ENCODE assay signal across 28 mouse cellular contexts in the genomic region with DNA sequence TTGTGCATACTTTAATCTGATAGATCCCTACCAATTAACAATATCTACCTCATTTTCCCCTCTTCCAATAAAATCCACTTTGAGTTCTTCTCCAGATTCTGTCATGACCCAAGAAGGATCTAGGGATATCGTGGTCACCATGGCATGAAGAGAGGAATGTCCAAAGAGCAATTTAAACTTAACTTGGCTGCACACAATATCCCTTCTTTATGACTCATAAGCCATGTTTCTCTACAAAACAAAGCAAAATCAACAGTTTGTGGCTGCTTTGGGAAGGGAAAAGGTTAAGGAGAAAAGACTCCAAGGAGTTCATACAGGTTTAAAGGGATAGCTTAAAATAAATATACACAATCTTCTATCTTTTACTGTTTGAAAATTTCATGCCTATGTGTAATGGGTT.
A peak's percentile ranks its signal among the peaks of the same experiment; 100 is the strongest.
DNase-seq lines count a peak whose midpoint lies in the region; ATAC-seq and TF ChIP-seq lines count a peak whose summit lies in the region.
"Had no signal": no experiment of that assay in that cellular context is flagged by ENCODE, and none has a peak within 500 bp of the region (broad histone marks: within the 10 kb centered on the region; RNA-seq: fewer than 3 reads in every experiment).

No protein-coding gene starts in this region.

- TF ChIP-seq CTCF in Patski (IDR thresholded peaks at IDR 0.05): no peak
- TF ChIP-seq CTCF in embryonic fibroblast, embryonic 13.5 days (IDR thresholded peaks at IDR 0.05; ENCODE audit: borderline replicate concordance, insufficient read depth, low read length): no peak

- CTCF ChIA-PET in Patski (lab: Charles Lee): no interaction called here

- no peak overlapping the region for H3K4me3 ChIP-seq in embryonic fibroblast, embryonic 13.5 days (ENCODE audit: insufficient read depth, low read length)
- H3K4me3 ChIP-seq: embryonic facial prominence, embryonic 10.5 days; embryonic facial prominence, embryonic 13.5 days; forebrain, embryonic 10.5 days; forebrain, embryonic 13.5 days; heart, adult 2 months; heart, embryonic 10.5 days; heart, embryonic 13.5 days; hindbrain, embryonic 12.5 days; hindbrain, embryonic 15.5 days had no signal

- intact Hi-C loops in heart, postnatal 25 days (cut with DNase I): no loop called here

- TF ChIP-seq POLR2A in embryonic fibroblast, embryonic 13.5 days (IDR thresholded peaks at IDR 0.05; ENCODE audit: low read depth, low read length): no peak

- DNase-seq in heart, adult 11 months: peak; percentile 8
- DNase-seq in heart, postnatal 25 days (ENCODE audit: low spot score): no peak
- peak; percentile 50 for DNase-seq in Patski (ENCODE audit: low read depth, low spot score)
- no peak for DNase-seq in B cell, adult 2 months
- DNase-seq in gastrocnemius, adult 18-20 months (ENCODE audit: low spot score): no peak
- DNase-seq: adrenal gland, postnatal 10 days; adrenal gland, postnatal 36 days; cerebellum, adult 11-12 months; cerebellum, adult 8-10 months; cerebellum, postnatal 10 days; cerebellum, postnatal 36 days; embryo, embryonic 11 days; gastrocnemius, postnatal 25 days; heart, adult 2 months; heart, postnatal 14 days; kidney, adult 8-10 months had no signal

- H3K4me1 ChIP-seq in embryonic fibroblast, embryonic 13.5 days (ENCODE audit: control insufficient read depth, insufficient read depth, low read length): no peaks in the 10 kb centered on the region
- H3K4me1 ChIP-seq: embryonic facial prominence, embryonic 13.5 days; heart, embryonic 10.5 days; hindbrain, embryonic 15.5 days had no signal

- POLR2A ChIA-PET in Patski (lab: Charles Lee): interaction anchor here (0.6 kb wide), 1 partner anchor 593 kb away, joined by 3 read pairs; no protein-coding TSS in a partner anchor

- peak overlapping the region; percentile 68; the same call in 1 of the 2 replicates for H3K27ac ChIP-seq in embryonic fibroblast, embryonic 13.5 days (ENCODE audit: insufficient read depth, low read length)
- H3K27ac ChIP-seq: embryonic facial prominence, embryonic 10.5 days; embryonic facial prominence, embryonic 13.5 days; forebrain, embryonic 10.5 days; forebrain, embryonic 13.5 days; heart, adult 2 months; heart, embryonic 10.5 days; heart, embryonic 13.5 days; hindbrain, embryonic 12.5 days; hindbrain, embryonic 15.5 days had no signal

- H3K27me3 ChIP-seq in Patski: no peaks in the 10 kb centered on the region
- H3K27me3 ChIP-seq: embryonic facial prominence, embryonic 13.5 days; forebrain, embryonic 13.5 days; heart, embryonic 13.5 days; hindbrain, embryonic 12.5 days; hindbrain, embryonic 15.5 days had no signal

- in situ Hi-C loops in Patski (cut with MboI; ENCODE audit: low pct_unique_long_range_greater_than_20kb): no loop called here

- ATAC-seq in Patski: peak; percentile 95
- ATAC-seq: activated CD4-positive, CD25-positive, alpha-beta regulatory T cell, adult 4 months; forebrain, embryonic 13.5 days; forebrain, embryonic 16.5 days; intestine, postnatal 0 days had no signal

Comparison
In these comparisons a context has a peak if more than half of its experiments do, and no peak if none do; other contexts are left out.
1. DNase-seq: peak in heart, adult 11 months (single experiment) and Patski (single experiment); none in heart, postnatal 25 days (single experiment), B cell, adult 2 months (0 of 2) and gastrocnemius, adult 18-20 months (single experiment).